Mouse (Mus musculus) embryonic facial prominence, embryonic 10.5 days (tissue): ENCODE measurements around the gene Elf3. TPM values are rescaled to one million over a fixed set of nuclear protein-coding genes. Genes with fewer than 3 reads are reported as not detected.
"Not testable (repeated sequence)": the region's sequence is repeated elsewhere in the genome, so short reads cannot be mapped to it uniquely, and the experiment has no call there.

ENCODE experiments used
- DNase-seq: peaks from one replicate; pipeline ENCODE4 v3.0.0-alpha.2; 2017; ENCODE audit warnings: low spot score
- H3K27ac ChIP-seq: fragments of 300-500 bp; sonication (generic); replicated peaks from 2 replicates; pipeline ENCODE4 v1.5.1; 2016; ENCODE audit warnings: mild to moderate bottlenecking
- H3K27me3 ChIP-seq: fragments of 300-500 bp; sonication (generic); replicated peaks from 2 replicates; pipeline ENCODE4 v1.6.1; 2016; ENCODE audit warnings: low read depth, mild to moderate bottlenecking; ENCODE audit not compliant: poor library complexity, severe bottlenecking
- H3K36me3 ChIP-seq: fragments of 300-500 bp; sonication (generic); replicated peaks from 2 replicates; pipeline ENCODE4 v1.6.1; 2016; ENCODE audit warnings: mild to moderate bottlenecking, moderate library complexity
- H3K4me1 ChIP-seq: fragments of 300-500 bp; sonication (generic); 2 replicates; pipeline ENCODE4 v1.6.1; 2016
- H3K4me3 ChIP-seq: fragments of 300-500 bp; sonication (generic); 2 replicates; pipeline ENCODE4 v1.5.1; 2016; ENCODE audit warnings: mild to moderate bottlenecking, moderate library complexity
- H3K9me3 ChIP-seq: fragments of 300-500 bp; sonication (generic); 2 replicates; pipeline ENCODE4 v1.6.1; 2016; ENCODE audit warnings: mild to moderate bottlenecking
- WGBS: fragments of 180-500 bp; shearing (Covaris S2); methylation state at CpG from one replicate; pipeline ENCODE4 v1.1.7; 2016; 5-methylcytosine and 5-hydroxymethylcytosine counted together
- polyA plus RNA-seq: library from polyadenylated mRNA; unstranded; fragments of >200 nt; fragmentation: Nextera tagmentation; extraction: Ambion mirVana; gene quantifications from 2 replicates; pipeline ENCODE4 v1.2.1, GENCODE M21; 2016

Gene Elf3
- polyA plus RNA-seq, 1 experiment from 2014 or later = 6.4 TPM

DNA sequence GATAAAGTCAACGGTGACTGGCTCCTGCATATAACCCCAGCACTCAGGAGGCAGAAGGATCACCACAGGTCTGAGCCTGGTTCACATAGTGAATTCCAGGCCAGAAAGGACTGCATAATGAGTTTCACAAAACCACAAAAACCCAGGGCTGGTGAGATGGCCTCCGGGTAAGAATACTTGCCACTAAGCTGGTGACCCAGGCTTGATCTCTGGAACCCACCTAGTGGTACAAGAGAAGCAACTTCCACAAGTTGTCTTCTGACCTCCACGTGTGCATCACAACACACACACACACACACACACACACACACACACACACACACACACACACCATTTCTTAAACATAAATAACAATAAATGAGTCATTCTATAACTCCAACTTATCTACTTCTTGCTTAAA lies 4.0 kb upstream of the Elf3 start:
- 97% methylated on average over 3 of the region's 3 CpGs for WGBS

DNA sequence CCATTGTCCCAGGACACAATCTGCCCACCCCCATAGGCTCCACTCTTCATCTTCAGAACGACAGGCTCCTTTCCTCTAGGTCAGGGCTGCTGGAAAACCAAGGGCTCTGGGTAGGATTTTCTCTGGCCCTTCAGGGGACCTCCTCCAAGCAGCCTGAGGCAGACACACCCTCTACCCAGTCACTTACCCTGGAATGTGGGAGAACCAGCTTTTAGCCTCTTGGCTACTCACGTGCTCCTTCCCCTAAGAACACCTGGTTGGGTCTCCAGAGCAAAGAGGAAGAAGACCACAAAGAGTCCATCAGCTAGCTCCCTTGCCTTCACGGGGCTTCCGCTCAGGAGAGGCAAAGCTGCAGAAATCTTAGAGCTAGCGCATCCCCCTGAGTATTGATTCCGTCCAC lies 2.6 kb upstream of the Elf3 start:
- H3K27ac ChIP-seq = peak overlapping the region; percentile 4; the same call in 1 of the 2 replicates
- no peak overlapping the region for H3K4me3 ChIP-seq
- H3K9me3 ChIP-seq = no peaks in the 10 kb centered on the region
- peak; percentile 32 for DNase-seq
- peaks cover 27% of the 10 kb centered on the region for H3K4me1 ChIP-seq
- H3K36me3 ChIP-seq = peaks cover 47% of the 10 kb centered on the region
- H3K27me3 ChIP-seq = 0 out of 2 replicates have a peak, but pooled peaks cover 3% of the 10 kb centered on the region
- 69% methylated on average over 6 of the region's 6 CpGs for WGBS

More for the DNA sequence above, 4.0 kb upstream of the Elf3 start:
- H3K27ac ChIP-seq = no peak overlapping the region
- H3K36me3 ChIP-seq = peaks cover 61% of the 10 kb centered on the region
- H3K9me3 ChIP-seq = no peaks in the 10 kb centered on the region
- peaks cover 19% of the 10 kb centered on the region for H3K4me1 ChIP-seq
- H3K27me3 ChIP-seq = 0 out of 2 replicates have a peak, but pooled peaks cover 3% of the 10 kb centered on the region
- no peak overlapping the region for H3K4me3 ChIP-seq
- DNase-seq = no peak

DNA sequence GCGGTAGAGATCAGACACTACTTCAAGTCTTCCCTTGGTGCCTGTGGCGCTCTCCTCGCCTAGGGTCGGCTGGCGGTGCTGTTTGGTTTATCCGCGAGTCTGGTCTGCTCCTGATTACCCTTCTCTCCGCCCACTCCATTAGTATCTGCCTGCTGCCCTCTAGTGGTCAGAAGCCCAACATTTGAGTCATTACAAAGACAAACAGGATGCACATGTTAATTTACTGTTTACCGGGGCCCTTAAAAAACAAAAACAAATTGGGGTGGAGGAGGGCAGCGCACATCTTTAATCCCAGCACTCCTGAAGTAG lies 714 bp upstream of the Elf3 start:
- Histone ChIP-seq H3K4me3 (peak overlapping the region; percentile 52), H3K27me3 (0 out of 2 replicates have a peak, but pooled peaks cover 3% of the 10 kb centered on the region), H3K4me1 (peaks cover 43% of the 10 kb centered on the region), H3K9me3 (no peaks in the 10 kb centered on the region), H3K27ac (peak overlapping the region; percentile 84), H3K36me3 (peaks cover 28% of the 10 kb centered on the region)
- under 1% methylated on average over 10 of the region's 10 CpGs for WGBS
- peak; percentile 89 for DNase-seq

DNA sequence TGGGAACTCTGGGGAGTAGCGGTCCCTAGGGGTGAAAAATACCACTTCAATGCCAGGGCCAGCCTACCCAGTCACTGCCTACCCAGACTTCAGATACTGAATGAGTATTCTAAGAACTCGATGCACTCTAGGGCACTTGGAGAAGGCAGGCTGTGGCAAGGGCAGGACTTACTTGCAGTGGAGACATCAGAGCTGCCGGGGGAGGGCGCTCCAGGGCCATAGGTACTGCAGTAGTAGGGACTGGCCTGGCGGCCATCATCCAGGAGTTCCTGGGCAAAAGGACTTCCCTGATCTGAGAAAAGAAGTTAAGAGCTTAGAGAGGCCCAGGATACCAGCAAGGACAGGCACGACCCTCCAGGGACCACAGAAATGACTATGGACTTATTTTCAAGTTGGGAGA lies 2.1 kb downstream of the Elf3 start:
- peaks cover under 1% of the 10 kb centered on the region; the same call in 1 of the 2 replicates for H3K36me3 ChIP-seq
- H3K27ac ChIP-seq = no peak overlapping the region
- WGBS = 84% methylated on average over 6 of the region's 6 CpGs
- H3K4me1 ChIP-seq = peaks cover 68% of the 10 kb centered on the region
- no peak overlapping the region for H3K4me3 ChIP-seq
- H3K9me3 ChIP-seq = no peaks in the 10 kb centered on the region
- 0 out of 2 replicates have a peak, but pooled peaks cover 3% of the 10 kb centered on the region for H3K27me3 ChIP-seq
- DNase-seq = no peak

DNA sequence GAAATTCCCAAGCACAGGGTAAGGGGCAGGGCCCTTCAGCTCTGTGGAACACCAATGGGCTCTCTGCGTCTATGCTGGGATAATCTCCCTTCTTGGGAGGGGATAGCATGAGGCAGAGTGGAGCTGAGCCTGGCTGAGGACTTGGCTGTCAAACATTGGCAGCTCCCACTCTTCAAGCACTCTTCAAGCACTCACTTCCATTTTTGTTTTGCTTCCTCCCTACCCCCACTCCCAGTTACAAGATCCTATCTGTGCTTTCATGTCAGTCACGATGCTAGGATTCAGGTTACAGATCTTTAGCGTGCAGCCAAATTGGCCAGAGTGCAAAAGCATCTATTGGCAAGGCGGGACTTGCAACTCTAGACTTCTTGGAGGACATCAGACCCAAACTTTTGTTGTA lies 5.5 kb downstream of the Elf3 start:
- Histone ChIP-seq H3K27ac (peak overlapping the region; percentile 52; the same call in 1 of the 2 replicates), H3K4me1 (peaks cover 68% of the 10 kb centered on the region), H3K27me3 (peaks cover 25% of the 10 kb centered on the region), H3K9me3 (no peaks in the 10 kb centered on the region), H3K36me3 (no peaks in the 10 kb centered on the region), H3K4me3 (no peak overlapping the region)
- 39% methylated on average over 4 of the region's 4 CpGs for WGBS
- DNase-seq = peak; percentile 30

DNA sequence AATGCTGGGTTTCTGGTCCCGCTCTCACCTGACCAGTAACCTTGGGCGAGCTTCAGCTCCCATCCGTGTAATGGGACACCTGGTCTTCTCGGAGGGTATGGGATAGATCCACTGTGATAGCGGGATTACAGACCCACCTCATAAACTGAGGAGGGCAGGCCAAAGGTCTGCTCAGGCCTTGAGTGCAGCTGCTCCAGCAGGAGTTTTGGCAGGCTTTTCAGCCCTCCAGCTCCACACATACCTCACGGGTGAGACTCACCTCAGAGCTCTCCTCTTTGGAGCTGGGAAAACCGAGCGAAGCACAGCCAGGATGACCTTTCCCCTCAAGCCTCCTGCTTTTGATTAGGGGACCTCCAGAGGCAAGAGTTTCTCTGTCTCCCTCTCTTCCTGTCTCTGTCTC lies 7.0 kb downstream of the Elf3 start:
- Histone ChIP-seq H3K9me3 (no peaks in the 10 kb centered on the region), H3K36me3 (no peaks in the 10 kb centered on the region), H3K27me3 (peaks cover 28% of the 10 kb centered on the region), H3K27ac (peak overlapping the region; percentile 51; the same call in 1 of the 2 replicates), H3K4me3 (no peak overlapping the region), H3K4me1 (peaks cover 58% of the 10 kb centered on the region)
- WGBS = 68% methylated on average over 8 of the region's 8 CpGs
- peak; percentile 31 for DNase-seq

DNA sequence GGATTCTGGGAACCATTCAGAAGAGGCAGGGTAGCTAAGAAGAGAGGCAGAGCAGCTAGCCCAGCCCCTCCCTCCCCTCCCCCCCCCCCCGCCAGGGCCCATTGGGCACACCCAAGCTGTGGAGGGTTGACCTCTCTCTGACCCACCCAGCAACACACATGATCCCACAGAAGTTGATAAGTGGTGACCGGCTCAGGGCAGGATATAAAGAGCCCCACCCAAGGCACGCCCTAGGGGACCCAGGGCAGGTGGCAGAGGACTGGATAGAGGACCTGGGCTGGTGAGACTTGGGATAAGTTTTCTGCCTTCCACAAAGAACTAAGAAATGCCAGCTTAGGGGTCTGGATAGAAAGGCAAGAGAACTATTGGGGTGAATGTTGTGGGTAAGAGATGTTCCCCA lies 7.7 kb downstream of the Elf3 start:
- no peak for DNase-seq

DNA sequence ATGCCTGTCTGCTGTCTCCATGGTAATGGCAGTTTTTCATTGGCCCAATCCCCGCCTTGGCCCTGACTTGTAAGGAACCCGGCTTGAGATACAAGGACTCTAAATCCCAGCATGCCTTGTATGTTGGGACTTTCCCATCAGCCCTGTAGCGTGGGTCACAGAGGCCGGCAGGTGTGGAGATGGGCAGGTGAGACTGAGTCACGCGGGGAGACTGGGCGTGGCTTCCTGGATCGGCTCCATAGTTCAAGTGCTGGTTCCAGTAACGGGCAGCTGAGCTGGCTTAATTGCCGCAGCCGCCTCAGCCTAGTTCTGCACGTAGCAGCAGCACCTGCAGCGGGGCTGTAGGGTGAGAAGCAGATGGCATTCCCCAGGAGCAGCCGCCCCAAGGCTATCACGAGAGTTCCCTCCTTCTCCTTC lies 9.9 kb downstream of the Elf3 start:
- no peak overlapping the region for H3K27ac ChIP-seq
- peaks cover 32% of the 10 kb centered on the region for H3K4me1 ChIP-seq
- 9% methylated on average over 15 of the region's 15 CpGs for WGBS
- no peaks in the 10 kb centered on the region for H3K36me3 ChIP-seq
- DNase-seq = peak; percentile 47
- peaks cover 28% of the 10 kb centered on the region for H3K27me3 ChIP-seq
- H3K9me3 ChIP-seq = no peaks in the 10 kb centered on the region
- peak overlapping the region; percentile 40 for H3K4me3 ChIP-seq

More for the DNA sequence above, 7.7 kb downstream of the Elf3 start:
- 63% methylated on average over 3 of the region's 3 CpGs for WGBS
- Histone ChIP-seq H3K4me1 (peaks cover 52% of the 10 kb centered on the region), H3K4me3 (no peak overlapping the region), H3K27me3 (peaks cover 28% of the 10 kb centered on the region), H3K9me3 (no peaks in the 10 kb centered on the region), H3K36me3 (no peaks in the 10 kb centered on the region), H3K27ac (no peak overlapping the region)

DNA sequence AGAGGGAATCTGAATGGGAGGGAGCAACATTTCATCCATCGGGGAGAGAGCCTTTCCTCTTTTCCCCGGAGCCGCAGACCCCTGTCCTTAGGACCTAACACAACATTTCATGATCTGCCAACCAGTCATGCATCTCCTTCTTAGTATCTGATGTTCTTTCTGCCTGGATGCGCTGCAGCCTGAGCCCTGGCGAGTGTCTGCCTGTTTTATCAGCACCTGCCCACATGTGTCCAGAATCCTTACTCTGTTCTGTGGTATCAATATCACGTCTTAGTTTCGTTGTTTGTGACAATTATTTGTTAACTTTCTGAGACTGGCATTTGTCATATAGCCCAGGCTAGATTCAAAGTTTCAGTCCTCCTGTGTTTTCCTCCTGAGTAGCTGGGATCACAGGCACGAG lies 14.4 kb downstream of the Elf3 start:
- 85% methylated on average over 8 of the region's 8 CpGs for WGBS
- no peaks in the 10 kb centered on the region for H3K36me3 ChIP-seq
- H3K4me1 ChIP-seq = peaks cover 7% of the 10 kb centered on the region
- no peak overlapping the region for H3K4me3 ChIP-seq
- DNase-seq = no peak
- H3K27me3 ChIP-seq = peaks cover 17% of the 10 kb centered on the region
- H3K27ac ChIP-seq = no peak overlapping the region
- H3K9me3 ChIP-seq = no peaks in the 10 kb centered on the region

DNA sequence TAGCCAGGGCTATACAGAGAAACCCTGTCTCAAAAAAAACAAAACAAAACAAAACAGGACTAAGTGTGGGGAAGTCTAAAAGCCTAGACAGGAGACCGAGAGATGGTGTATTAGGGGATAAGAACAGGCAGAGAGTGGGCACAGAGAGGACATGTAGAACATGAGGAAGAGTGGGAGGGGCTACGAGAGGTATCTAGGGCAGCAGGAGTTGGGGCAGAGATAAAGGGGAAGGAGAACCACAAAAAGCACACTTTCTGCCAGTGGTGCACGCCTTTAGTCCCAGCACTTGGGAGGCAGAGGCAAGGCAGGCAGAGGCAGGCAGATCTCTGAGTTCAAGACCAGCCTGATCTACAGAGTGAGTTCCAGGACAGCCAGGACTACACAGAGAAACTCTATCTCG lies 18.2 kb downstream of the Elf3 start:
- not testable (repeated sequence) for H3K4me1 ChIP-seq, H3K4me3 ChIP-seq, H3K9me3 ChIP-seq, H3K27me3 ChIP-seq, H3K27ac ChIP-seq, H3K36me3 ChIP-seq, DNase-seq
- WGBS = 87% methylated on average over 4 of the region's 4 CpGs

DNA sequence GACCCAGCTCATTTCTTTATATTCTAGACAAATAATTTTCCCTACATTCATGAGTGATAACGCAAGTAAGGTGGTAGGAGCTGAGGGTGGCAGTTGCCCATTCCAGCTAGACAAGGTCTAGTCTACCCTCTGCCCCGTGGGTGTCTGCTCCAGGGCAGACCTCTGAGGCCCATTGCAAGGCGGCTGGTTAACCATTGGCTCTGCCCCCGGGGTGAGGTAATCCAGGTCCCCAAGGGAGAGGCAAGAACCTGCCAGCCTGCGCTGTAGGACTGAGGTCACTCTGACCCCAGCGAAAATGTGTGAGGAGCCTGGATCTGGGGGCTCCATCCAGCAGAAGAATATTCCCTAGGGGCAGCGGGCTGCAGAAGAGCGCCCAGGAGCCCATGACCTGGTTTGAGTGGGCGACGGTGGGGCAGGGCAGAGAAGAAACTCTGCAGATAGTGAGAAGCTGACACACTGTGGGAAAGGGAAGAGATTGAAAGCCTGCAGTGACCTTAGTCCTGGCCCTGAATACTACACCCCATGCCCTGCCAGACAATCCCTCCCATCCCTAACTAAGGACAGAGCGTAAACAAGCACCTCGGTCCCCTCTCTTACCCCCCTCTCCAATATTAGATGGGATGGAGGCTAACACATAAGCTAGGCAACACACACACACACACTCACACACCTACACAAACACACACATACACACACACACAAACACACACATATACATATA lies 21.1 kb downstream of the Elf3 start:
- DNase-seq = no peak
- Histone ChIP-seq H3K4me3 (no peak overlapping the region), H3K9me3 (no peaks in the 10 kb centered on the region), H3K36me3 (no peaks in the 10 kb centered on the region), H3K4me1 (peaks cover 5% of the 10 kb centered on the region; the same call in 1 of the 2 replicates), H3K27ac (no peak overlapping the region), H3K27me3 (no peaks in the 10 kb centered on the region)
- 70% methylated on average over 12 of the region's 12 CpGs for WGBS

DNA sequence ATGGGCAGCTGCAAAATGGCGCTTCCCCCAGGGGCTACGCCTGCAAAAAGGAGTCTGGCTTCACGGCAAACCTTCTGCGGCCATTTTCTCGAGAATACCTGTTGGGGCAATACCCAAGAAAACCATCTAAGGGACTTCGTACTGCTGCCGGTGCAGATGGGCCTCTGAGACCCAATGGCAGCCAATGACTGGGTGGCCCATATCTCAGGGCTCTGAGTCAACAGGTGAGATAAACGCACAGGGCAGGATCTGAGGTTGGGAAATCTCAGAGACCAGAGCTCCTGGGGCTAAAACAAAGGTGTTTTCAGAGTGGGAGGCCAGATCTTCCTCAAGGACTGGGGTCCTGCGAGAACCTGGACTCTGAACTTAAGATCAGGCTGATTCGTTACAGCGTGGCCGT lies 23.6 kb downstream of the Elf3 start:
- H3K4me1 ChIP-seq = peaks cover 5% of the 10 kb centered on the region; the same call in 1 of the 2 replicates
- H3K27ac ChIP-seq = no peak overlapping the region
- no peaks in the 10 kb centered on the region for H3K36me3 ChIP-seq
- no peaks in the 10 kb centered on the region for H3K9me3 ChIP-seq
- DNase-seq = no peak
- no peak overlapping the region for H3K4me3 ChIP-seq
- WGBS = 90% methylated on average over 12 of the region's 12 CpGs
- no peaks in the 10 kb centered on the region for H3K27me3 ChIP-seq

DNA sequence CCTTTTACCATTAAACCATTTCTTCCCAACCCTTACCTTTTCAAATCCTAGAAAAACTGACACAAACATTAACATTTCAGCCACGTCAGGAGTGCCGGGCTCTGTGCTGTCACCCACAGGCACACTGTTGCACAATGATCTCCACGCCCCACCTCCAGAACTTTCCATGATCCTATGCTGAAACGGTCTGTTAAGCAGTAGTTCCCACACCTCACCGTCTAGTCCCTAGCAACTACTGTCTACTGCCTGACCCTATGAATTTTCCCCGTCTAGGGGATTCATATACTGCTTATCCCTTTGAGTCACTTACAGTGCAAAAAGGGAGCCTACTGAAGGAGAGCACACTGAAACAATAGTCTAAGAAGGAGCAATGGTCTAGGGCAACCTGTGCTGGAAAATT lies 24.4 kb downstream of the Elf3 start:
- Histone ChIP-seq H3K4me1 (peaks cover 5% of the 10 kb centered on the region; the same call in 1 of the 2 replicates), H3K9me3 (no peaks in the 10 kb centered on the region), H3K36me3 (no peaks in the 10 kb centered on the region), H3K4me3 (no peak overlapping the region), H3K27ac (no peak overlapping the region), H3K27me3 (no peaks in the 10 kb centered on the region)
- DNase-seq = no peak
- WGBS = 92% methylated on average over 6 of the region's 6 CpGs
